Mouse (Mus musculus) thymus, postnatal 14 days (tissue): ENCODE results near the gene Sf3b1.
A peak's percentile ranks its signal among the peaks of the same experiment; 100 is the strongest.
"Not testable (repeated sequence)": the region's sequence is repeated elsewhere in the genome, so short reads cannot be mapped to it uniquely, and the experiment has no call there.

ENCODE experiments used
- DNase-seq: peaks from one replicate; pipeline ENCODE4 v3.0.0; 2021

The Sf3b1 gene

DNA sequence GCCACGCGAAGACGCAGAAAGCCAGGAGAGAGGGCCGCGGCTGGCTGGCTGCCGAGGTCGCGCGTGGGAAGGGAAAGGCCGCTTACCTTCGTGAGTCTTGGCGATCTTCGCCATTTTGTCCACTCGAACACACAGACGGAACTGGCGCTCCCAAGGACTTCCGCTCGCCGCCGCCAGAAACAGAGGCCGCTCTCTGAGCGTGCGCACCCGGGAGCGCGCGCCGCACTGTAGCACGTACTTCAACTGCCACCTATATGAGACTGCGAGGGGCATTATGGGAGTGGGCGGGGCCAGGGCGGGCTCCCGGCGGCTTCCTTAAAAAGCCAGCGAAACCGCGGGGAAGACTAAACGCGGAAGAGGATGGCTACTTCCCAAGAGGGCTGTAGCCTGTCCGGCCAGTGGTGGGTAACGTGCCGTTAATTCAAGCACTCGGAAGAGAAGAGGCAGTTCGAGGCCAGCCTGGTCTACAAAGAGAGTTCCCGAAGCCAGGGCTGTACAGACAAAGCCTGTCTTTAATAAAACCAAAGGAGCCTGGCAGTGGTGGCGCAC is at the start of gene Sf3b1:
Sf3b1 (minus strand) TSS at position 229 of the 549 bp plus-strand sequence.
- peak; percentile 96 for DNase-seq

- no peak for DNase-seq
Measured at GRCm38 (mm10) chr1:55076395-55076743, 49.1 kb upstream of the Sf3b1 start.

DNA sequence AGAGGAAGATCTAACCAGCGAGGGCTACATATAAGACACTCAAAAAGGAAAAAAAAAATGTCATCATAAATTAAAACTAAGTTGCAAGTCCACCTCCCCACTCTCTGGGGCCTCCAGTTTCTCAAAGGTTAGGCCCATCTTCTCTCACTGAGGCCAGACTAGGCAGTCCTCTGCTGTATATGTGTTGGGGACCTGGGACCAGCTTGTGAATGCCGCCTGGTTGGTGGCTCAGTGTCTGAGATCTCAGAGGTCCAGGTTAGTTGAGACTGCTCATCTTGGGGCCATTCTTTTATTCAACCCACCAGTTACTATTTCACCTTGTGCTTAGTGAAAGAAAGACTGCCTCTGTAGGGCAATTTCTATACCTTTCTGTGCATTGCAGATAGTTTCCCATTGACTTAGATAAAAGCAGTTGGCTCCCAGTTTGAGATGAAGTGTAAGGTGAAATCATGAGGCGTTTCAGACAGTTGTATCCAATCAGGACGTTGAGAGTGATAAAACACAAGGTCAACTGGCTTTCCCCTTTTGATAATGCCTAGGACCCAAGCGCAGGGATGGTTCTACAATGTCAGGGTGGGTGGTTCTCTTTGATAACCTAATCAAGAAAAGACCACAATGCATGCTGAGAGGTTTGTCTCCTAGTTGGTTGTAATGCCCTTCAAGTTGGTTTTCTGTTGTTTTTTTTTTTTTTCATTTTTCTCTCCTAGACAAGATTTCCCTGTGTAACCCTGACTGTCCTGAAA is 48.5 kb upstream of the Sf3b1 start:
- DNase-seq = no peak

GRCm38 (mm10) chr1:55074757-55075156 is 47.5 kb upstream of the Sf3b1 start:
- no peak for DNase-seq

DNA sequence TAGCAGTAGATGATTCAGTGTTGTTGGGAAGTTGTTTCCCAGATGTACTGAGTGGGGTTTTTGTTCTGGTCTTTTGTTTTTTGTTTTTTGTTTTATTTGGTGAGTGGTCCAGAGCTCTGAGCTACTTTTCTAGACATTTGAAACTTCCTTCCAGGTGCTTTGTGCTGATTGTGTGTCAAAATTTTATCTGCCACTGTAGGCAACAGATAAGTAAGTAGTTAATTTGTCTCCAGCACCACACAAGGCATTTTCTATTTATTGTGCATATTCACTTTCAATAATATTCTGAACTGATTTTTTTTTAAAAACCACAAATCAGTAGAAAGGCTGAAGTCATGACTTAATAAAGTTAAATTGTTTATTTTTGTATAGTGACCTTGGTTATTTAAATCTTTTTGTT is 45.0 kb upstream of the Sf3b1 start:
- not testable (repeated sequence) for DNase-seq

- no peak for DNase-seq
Measured at GRCm38 (mm10) chr1:55061772-55062171, 34.5 kb upstream of the Sf3b1 start.

GRCm38 (mm10) chr1:55061099-55061498 is 33.8 kb upstream of the Sf3b1 start:
- DNase-seq = no peak

DNA sequence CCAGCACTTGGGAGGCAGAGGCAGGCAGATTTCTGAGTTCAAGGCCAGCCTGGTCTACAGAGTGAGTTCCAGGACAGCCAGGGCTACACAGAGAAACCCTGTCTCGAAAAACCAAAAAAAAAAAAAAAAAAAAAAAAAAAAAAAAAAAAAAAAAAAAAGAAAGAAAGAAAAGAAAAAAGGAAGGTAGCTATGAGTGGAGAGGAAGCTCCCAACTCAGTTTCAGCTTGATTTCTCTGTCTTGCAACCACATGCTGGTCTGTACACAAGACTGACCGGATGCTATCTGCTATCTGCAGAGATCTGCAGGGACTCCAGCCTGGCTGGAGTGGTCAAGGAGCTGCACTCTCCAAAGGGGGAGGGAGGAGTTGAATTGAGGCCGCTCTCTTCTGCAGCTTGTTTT is 31.1 kb upstream of the Sf3b1 start:
- not testable (repeated sequence) for DNase-seq

GRCm38 (mm10) chr1:55055322-55056115 is 28.2 kb upstream of the Sf3b1 start:
- no peak for DNase-seq

GRCm38 (mm10) chr1:55053596-55053995 is 26.3 kb upstream of the Sf3b1 start:
- DNase-seq = no peak

DNA sequence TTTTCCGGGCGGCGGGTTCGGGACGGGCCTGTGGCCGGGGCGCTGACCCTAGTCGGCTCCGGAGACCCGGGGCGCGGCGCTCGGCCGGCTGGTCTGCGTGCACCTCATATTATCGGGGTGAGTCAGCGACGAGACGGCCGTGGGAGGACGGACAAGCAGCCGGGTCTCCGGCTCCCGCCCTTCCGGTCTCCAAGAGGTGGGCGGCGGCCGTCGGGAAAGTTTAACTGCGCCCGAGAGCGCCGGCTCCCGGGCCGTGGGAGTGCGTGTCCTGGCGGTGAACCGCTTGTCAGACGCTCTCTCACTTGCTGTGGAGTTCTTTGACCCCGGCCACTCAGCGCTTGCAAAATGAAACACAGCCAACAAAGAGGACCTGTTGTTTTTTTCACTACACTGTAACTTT is 25.7 kb upstream of the Sf3b1 start:
- no peak for DNase-seq

DNA sequence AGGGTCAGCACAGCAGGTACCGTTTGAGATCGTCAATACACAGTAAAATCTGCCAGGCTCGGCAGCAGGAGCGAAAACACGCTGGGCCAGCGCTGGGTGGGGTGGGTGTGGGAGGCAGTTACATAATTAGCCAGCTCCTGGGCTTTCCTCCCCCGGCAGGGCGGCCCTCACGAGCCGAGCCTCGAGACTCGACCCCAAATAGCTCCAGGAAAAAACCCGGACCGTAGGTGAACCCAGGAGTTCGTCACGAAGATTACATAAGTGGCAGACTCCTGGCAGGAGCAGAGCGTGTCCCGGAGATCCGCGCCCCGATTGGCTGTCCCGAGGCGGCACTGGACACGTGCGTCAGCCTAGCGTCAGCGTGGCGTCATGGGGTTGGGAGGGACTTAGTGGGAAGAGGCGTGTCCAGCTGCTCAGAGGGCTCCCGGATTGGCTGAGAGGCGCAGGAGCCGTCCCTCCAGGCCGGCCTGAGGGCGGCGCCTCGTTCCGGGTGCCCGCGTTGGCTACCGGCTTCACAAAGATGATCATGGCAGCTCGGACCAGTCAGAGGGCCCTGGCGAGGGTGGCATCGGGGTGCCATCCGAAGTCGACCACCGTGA is 25.2 kb upstream of the Sf3b1 start, which contains the start of gene Coq10b:
Coq10b (plus strand) TSS at position 416 of the 599 bp plus-strand sequence.
- peak; percentile 98 for DNase-seq

DNA sequence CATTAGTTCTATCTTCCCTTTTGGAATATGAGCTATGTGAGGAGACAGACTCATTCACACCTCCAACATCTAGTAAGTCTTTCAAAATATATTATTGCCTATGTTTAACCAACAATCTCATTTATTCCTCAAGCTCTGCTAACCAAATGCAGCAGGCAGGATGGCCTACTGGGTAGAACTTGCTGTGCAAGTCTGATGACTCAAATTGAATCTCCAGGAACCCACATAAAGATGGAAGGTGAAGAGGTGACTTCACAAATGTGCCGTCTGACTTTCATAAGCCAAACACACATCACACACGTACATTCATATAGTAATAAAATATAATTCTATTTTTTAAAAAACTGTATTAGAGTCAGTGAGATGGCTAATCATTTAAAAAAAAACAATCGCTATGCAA is 24.4 kb upstream of the Sf3b1 start:
- no peak for DNase-seq

GRCm38 (mm10) chr1:55048841-55049587 is 21.7 kb upstream of the Sf3b1 start:
- no peak for DNase-seq

- no peak for DNase-seq
Measured at GRCm38 (mm10) chr1:55043164-55043563, 15.9 kb upstream of the Sf3b1 start.

DNA sequence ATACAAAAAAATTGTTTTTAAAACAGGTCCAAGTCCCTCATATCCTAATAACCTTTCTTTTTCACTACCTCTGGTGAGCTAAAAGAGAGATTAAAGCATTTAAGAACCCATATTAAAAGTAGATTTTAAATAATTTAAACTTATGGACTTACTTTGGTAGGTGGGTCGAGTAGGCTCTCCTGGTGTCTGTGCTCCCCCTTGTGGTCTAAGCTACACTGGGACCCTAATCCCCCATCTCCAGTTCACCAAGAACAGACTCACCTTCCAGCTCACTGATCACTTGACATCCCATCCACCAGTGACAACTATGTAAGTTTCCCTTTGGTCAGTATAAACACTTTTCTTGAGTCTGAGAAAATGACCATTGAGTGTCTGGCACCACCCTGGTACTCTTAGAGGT is 15.0 kb upstream of the Sf3b1 start:
- DNase-seq = peak; percentile 61

- DNase-seq = no peak
Measured at GRCm38 (mm10) chr1:55041691-55042090, 14.4 kb upstream of the Sf3b1 start.

- DNase-seq = no peak
Measured at GRCm38 (mm10) chr1:55039944-55040343, 12.7 kb upstream of the Sf3b1 start.

DNA sequence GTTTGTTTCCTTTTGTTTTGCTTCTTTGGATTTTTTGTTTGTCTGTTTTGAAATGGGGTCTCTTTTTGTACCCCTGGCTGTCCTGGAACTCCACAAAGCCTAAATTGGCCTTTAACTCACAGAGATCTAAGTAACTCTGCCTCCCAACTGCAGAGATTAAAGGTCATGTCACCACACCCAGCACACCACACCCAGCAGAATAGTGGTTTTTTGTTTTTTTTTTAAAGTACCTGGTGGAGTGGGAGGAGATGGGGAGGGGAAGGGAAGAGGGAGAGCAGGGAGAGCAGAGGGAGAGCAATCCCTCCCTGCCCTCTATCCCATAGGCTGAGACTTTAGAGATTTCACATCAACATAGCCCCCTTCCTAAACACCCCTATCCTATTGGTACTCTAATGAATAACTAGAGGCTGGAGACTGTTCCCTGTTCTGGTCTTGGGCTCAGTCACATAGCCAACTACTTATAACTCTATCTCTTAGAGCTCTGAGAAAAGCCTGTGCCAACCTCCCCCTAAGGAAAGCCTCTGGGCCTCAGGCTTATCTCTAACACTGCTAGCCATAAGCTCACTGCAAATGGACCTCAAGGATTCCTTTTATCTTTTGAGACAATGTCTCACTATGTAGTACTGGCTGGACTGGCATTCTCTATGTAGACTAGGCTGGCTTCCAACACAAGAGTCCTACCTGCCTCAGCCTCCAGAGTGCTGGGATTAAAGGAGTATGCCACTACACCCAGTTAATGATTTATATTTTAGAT is 3.9 kb upstream of the Sf3b1 start:
- no peak for DNase-seq

DNA sequence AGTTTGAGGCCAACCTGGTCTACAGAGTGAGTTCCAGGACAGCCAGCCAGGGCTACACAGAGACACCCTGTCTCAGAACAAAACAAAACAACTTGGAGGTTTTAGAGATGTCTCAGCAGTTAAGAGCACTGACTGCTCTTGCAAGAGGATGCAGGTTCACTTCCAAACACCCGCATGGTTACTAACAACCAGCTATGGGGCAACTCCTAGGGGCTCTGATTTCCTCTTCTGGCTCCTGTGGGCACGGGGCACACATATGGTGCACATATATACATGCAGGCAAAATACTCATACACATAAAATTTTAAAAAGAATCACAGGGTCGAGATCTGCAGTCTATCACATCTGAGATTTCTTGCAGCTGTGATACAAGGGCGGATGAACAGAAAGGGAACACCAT is 2.2 kb upstream of the Sf3b1 start:
- DNase-seq = peak; percentile 33

DNA sequence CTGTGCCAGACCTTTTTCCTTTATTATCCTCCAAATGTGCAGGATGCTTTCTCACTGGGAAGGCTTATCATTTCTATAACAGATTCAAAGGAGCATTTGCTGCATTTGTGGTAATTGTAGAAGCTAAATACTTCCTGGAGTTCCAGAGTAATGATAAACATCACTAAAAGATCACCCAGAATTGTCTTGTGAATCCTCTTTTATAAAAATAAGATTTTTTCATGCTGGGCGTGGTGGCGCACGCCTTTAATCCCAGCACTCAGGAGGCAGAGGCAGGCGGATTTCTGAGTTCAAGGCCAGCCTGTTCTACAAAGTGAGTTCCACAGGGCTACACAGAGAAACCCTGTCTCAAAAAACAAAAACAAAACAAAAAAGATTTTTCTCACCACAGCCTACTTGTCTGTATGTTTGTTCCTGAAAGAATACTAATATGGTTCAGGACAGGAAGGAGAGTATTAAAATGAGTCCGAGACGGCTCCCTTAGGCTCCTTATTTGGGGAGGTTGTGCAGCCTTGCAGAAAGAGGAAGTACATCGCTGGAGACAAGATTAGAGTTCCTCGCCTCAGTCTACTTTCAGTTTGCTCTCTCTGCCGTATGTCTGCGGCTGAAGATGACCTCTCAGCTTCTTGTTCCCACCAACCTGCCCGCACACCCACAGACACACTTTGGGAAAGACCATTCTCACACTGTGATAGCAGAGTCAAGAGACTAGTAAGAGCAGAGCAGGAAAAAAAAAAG is 1.4 kb upstream of the Sf3b1 start:
- peak; percentile 57 for DNase-seq
